Mouse (Mus musculus) spleen, adult 12 weeks (tissue): ENCODE results near the gene Mecp2.

ENCODE experiments used
- DNase-seq: peaks from one replicate; pipeline ENCODE4 v3.0.0; 2022; ENCODE audit warnings: low spot score

Mecp2 gene

GRCm38 (mm10) chrX:74008063-74008462 lies 127.1 kb downstream of the Mecp2 start:
- DNase-seq, result no peak

DNA sequence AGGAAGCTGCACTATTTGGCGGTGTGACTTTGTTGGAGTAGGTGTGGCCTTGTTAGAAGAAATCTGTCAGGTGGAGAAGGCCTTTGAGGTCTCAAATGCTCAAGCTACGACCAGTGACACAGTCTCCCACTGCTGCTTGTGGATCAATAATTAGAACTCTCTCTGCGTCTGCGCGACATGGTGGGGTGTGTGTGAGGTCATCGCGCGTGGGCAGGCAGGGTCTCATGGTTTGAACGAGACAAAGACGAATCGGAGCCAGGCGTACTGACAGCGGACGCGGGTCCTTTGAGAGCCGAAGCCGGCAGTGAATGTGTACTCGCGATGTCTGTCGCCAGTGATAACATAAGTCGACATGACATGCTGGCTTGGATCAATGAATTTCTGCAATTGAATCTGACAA lies 128.8 kb downstream of the Mecp2 start:
- DNase-seq, result no peak

GRCm38 (mm10) chrX:74003644-74004043 lies 131.5 kb downstream of the Mecp2 start:
- no peak for DNase-seq

GRCm38 (mm10) chrX:74001024-74001423 lies 134.1 kb downstream of the Mecp2 start:
- DNase-seq, result no peak

GRCm38 (mm10) chrX:73998911-73999869 lies 136.0 kb downstream of the Mecp2 start:
- DNase-seq, result peak; percentile 33

- DNase-seq, result no peak
These were observed 157.4 kb downstream of the Mecp2 start for GRCm38 (mm10) chrX:73977783-73978182.
